Mouse (Mus musculus): Measurements from ENCODE around the gene 6330409D20Rik.

DNA sequence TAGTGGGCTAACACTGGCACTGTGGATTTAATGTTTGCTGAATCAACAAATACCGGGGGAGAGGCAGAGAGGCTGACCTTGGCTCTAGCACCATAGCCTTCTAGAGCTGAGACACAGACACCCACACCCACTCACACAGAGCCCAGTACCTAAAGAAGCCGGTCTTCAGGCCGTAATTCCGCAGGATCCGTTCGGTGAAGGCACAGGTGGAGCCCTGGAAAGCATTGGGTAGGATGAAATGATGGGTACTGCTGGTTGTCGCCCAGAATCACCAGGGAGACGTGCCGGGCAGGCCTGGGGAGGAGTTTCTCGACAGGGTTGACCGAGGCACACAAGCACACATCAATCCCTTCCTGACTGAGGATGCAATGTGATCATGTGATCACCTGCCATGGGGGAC is 49.8 kb downstream of the 6330409D20Rik start:
- TF ChIP-seq ZC3H11A (IDR thresholded peaks at IDR 0.05; ENCODE audit: borderline replicate concordance, low read depth, low read length) (no peak), HCFC1 (IDR thresholded peaks at IDR 0.05; ENCODE audit: borderline replicate concordance, insufficient read depth, low read length) (no peak), MAFK (IDR thresholded peaks at IDR 0.05; ENCODE audit: insufficient read depth, low read depth, low read length) (no peak), ZNF384 (IDR thresholded peaks at IDR 0.05; ENCODE audit: low read depth, low read length) (no peak), CHD2 (IDR thresholded peaks at IDR 0.05; ENCODE audit: low read depth, low read length) (no peak)
